Mouse (Mus musculus) G1E (cell line): ENCODE measurements at regions not wholly inside any gene's neighbourhood (a gene's known extent, or its start where the extent isn't known, plus 50 kb on each side); places are given as distances from the start of the nearest gene placed in this dataset.

Experiments used
- CTCF ChIP-seq: IDR thresholded peaks from 2 replicates; pipeline ENCODE4 v1.5.1; 2012; ENCODE audit warnings: low read depth, low read length, inconsistent platforms, mixed read lengths
- GATA1 ChIP-seq: IDR thresholded peaks from 2 replicates; pipeline ENCODE4 v1.6.1; 2012; ENCODE audit warnings: borderline replicate concordance, low read length, inconsistent platforms, mixed read lengths
- POLR2AphosphoS5 ChIP-seq: IDR thresholded peaks from 2 replicates; pipeline ENCODE4 v1.6.1; 2012; ENCODE audit warnings: low read depth, low read length, inconsistent platforms; ENCODE audit not compliant: insufficient replicate concordance
- TAL1 ChIP-seq: conservative IDR thresholded peaks from 2 replicates; pipeline ENCODE4 v1.6.1; 2012; ENCODE audit warnings: low read depth, low read length, inconsistent platforms, mixed read lengths

DNA sequence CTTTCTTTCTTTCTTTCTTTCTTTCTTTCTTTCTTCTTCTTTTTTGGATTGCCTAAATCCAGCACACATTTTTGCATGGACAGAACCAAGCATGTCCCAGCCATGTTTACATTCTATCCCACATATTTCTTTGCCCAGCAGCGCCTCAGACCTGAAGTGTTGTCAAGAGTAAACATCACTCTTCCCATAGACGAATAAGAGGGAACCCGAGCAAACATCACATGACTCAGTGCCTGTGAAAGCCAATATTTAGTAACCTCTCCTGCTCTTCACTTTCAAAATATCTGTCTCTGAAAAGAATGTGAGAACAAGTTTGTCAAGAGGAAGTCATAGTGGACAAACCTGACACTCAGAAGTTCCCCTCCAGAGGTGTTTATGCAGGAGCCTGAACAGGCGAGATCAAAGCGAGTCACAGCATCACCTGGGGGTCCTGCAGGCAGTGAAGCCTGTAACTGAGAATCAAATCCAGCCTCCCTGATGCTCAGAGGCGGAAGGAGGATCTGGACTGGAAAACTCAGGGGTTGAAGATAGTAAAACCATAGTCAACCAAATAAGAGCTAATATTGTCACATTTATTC is 102.1 kb upstream of the Mctp2 start:
- TF ChIP-seq CTCF (no peak), TAL1 (no peak), GATA1 (no peak), POLR2AphosphoS5 (no peak)
